Mouse (Mus musculus) megakaryocyte, embryonic 14.5 days (primary cell): ENCODE results near the gene Rps6ka1.

ENCODE experiments used
- FLI1 ChIP-seq: IDR thresholded peaks from 2 replicates; pipeline ENCODE4 v1.6.1; 2012; ENCODE audit warnings: low read length, inconsistent platforms, mixed read lengths
- GATA1 ChIP-seq: IDR thresholded peaks from 3 replicates; pipeline ENCODE4 v1.6.1; 2012; ENCODE audit warnings: mixed read lengths, low read length, inconsistent platforms, borderline replicate concordance

GRCm38 (mm10) chr4:133832945-133833874 is 54.4 kb downstream of the Rps6ka1 start:
- TF ChIP-seq GATA1 (no peak), FLI1 (no peak)
